Mouse (Mus musculus) spleen, postnatal 0 days (tissue): ENCODE data around the gene Phf11c. TPM values are rescaled to one million over a fixed set of nuclear protein-coding genes. Genes with fewer than 3 reads are reported as not detected.

Experiments used
- polyA plus RNA-seq: library from polyadenylated mRNA; unstranded; fragments of >200 nt; fragmentation: Nextera tagmentation; extraction: Ambion mirVana; gene quantifications from 2 replicates; pipeline ENCODE4 v1.2.1, GENCODE M21; 2015

Phf11c gene
- 0.73 and 0.89 TPM in 2 replicates for polyA plus RNA-seq

DNA sequence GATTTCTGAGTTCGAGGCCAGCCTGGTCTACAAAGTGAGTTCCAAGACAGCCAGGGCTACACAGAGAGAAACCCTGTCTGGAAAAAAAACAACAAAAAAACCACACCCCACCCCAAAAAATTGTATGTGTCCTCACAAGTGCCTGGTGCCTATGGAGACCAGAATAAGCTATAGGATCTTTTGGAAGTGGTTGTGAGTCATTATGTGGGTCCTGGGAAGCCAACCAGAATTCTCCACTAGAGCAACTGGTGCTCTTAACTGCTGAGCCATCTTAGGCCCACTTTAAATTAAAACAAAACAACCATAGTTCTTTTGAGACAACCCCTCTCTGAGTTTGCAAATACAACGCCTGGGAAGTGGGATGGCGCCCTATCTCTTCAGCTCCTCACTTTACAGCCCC, at the start of gene Phf11c:
TSS of gene Phf11c (minus strand) at position 101 of the 400 bp plus-strand sequence.

DNA sequence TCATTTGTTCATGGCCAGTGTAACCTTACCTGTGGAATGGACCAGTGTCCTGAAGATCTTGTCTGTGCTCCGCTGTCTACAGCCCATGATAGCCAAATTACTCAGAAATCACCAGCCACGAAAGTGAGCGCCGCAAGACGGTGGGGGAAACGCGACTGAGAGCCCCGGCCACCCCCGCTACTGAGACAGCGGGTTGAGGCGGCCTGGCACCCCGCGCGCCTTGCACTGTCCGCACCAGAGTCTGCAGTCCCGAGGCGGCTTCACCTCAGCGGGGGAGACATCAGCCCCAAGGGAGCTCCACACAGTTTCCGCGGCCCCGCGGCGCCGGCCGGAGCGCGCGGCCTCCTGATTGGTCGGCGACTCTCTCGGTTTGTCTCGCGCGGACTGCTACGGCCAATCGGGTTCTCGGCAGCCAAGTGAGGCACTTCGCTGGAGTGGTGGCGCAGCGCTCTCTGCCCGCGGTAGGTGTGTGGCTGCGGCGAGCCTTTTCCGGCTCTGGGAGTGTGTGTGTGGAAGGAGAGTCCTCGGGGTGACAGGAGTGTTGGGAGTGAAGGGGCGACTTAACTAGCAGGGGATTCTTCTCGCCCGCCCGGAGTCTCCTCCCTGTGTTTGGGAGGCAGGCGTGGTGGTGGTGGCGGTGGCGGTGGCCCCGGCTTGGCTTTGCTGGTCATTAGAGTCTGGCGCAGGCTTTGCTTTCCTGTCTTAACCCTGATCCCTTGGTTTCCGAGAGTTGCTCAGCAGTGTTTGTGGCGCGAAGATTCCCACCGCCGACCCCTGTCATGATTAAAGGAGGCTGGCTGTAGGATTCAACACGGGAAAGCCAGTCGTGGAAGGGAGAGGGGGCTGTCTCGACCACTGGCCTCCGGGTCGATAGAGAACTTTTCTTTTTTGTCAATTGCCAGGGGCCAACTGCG, 45.6 kb upstream of the Phf11c start, which contains the start of the genes Setdb2 and Cab39l:
TSS of gene Setdb2 (minus strand) at position 327 of the 914 bp plus-strand sequence.
TSS of gene Cab39l (plus strand) at position 415 of the 914 bp plus-strand sequence.

DNA sequence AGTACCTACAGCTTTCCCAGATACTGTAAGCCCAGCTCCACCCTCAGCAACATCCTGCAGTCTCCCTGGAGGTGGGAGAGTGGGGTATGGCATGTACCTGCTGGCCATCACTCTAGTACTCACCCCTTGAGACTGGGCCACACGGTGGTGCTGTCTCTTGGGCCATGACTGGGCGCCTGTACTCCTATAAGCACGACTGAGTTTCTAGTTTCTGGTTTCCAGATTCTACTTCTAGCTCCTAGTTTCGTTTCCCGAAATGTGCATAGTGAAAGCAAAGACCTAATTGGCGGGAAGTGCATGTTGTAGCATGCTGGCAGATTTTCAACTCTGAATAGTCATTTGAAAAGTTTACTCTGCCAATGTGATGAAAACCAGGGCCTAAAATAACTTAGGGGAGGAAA, 29.9 kb downstream of the Phf11c start, which contains the start of gene Phf11d:
TSS of gene Phf11d (minus strand) at position 227 of the 401 bp plus-strand sequence.

DNA sequence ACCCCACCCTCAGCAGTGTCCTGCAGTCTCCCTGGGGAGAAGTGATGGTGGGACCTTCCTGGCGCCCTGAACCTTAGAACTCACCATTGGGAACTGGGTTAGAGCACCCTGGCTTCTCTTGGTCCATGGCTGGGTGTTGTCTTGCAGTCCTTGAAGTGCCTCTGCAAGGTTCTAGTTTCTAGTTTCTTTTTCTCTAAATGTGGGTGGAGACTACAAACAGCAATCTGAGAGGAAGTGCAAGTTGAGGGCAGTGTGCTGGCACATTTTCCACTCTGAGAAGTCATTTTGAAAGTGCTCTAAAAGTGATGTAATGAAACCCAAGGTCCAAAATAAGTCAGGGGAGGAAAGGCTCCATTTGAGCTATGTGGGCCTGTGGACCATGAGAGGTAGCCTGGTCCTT, 54.0 kb downstream of the Phf11c start, which contains the start of gene Phf11b:
TSS of gene Phf11b (minus strand) at position 163 of the 400 bp plus-strand sequence.

Other genes starting within 250 kb of the Phf11c start
- not detected in 2 replicates for gene Gm5142, start 216.6 kb downstream of the Phf11c start, polyA plus RNA-seq
- gene Rcbtb1, start 194.2 kb downstream of the Phf11c start, polyA plus RNA-seq, result 12.7 and 14.6 TPM in 2 replicates
- not detected in 2 replicates for gene Gm6904, start 135.2 kb downstream of the Phf11c start, polyA plus RNA-seq
- gene Phf11a, start 97.9 kb downstream of the Phf11c start, polyA plus RNA-seq, result 0.40 and 0.80 TPM in 2 replicates
- gene Phf11b, start 54.0 kb downstream of the Phf11c start, polyA plus RNA-seq, result 2.6 and 4.7 TPM in 2 replicates
- gene Phf11d, start 29.9 kb downstream of the Phf11c start, polyA plus RNA-seq, result 3.6 and 5.9 TPM in 2 replicates
- gene Setdb2, start 45.5 kb upstream of the Phf11c start, polyA plus RNA-seq, result 7.2 and 8.6 TPM in 2 replicates
- gene Cab39l, start 45.6 kb upstream of the Phf11c start, polyA plus RNA-seq, result 19.8 and 21.2 TPM in 2 replicates
- 23.1 and 24.1 TPM in 2 replicates for gene Cdadc1, start 202.6 kb upstream of the Phf11c start, polyA plus RNA-seq
- 6.3 and 10.0 TPM in 2 replicates for gene Shisa2, start 229.9 kb upstream of the Phf11c start, polyA plus RNA-seq